Mouse (Mus musculus): ENCODE measurements around the gene Samd4b. TPM values are rescaled to one million over a fixed set of nuclear protein-coding genes. Genes with fewer than 3 reads are reported as not detected.
A peak's percentile ranks its signal among the peaks of the same experiment; 100 is the strongest.

Gene Samd4b
- polyA plus RNA-seq, 1 experiment from 2014 or later = 40.7 TPM

DNA sequence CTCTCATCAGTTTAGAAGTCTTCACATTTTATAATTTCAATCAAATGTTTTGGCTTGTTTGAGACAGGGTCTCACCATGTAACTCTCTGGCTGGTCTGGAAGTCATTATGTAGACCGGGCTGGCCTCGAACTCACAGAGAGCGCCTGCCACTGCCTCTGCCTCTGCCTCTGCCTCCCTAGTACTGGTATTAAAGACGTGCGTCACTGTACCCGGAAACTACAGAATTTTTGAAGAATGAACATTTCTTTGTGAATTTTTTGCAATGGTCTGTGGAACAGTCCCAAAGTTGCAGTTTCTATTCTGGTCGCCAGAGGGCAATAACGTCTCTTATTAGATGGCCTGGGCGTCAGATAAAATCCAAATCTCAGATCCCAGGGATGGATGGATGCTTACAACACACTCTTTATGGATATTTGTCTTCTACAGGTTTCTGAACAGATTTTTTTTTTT lies 224.8 kb downstream of the Samd4b start:
- ATAC-seq (replicated peaks; ENCODE audit: low FRiP score) (peak; percentile 4; the same call in 1 of the 2 replicates), DNase-seq (ENCODE audit: low spot score) (peak; percentile 85)
- H3K9ac ChIP-seq (ENCODE audit: low read length) = peak overlapping the region; percentile 91; the same call in 1 of the 2 replicates
- WGBS = 1% methylated on average over 9 of the region's 9 CpGs
- H3K27ac ChIP-seq (ENCODE audit: low read depth, low read length) = peak overlapping the region; percentile 87; the same call in 1 of the 2 replicates
- peak overlapping the region; percentile 86 for H3K4me3 ChIP-seq (ENCODE audit: low read depth, low read length)
- 0 out of 2 replicates have a peak, but pooled peaks cover 1% of the 10 kb centered on the region for H3K27me3 ChIP-seq (ENCODE audit: control insufficient read depth, insufficient read depth, low read length)
- H3K9me3 ChIP-seq (ENCODE audit: control insufficient read depth, low read length) = no peaks in the 10 kb centered on the region
- peak overlapping the region; percentile 85 for H3K4me2 ChIP-seq (ENCODE audit: low read depth, low read length, severe bottlenecking)
- H3K36me3 ChIP-seq (ENCODE audit: control insufficient read depth, insufficient read depth, low read length) = no peaks in the 10 kb centered on the region; the same call in 1 of the 2 replicates
- peaks cover 23% of the 10 kb centered on the region for H3K4me1 ChIP-seq (replicated peaks; ENCODE audit: control insufficient read depth, insufficient read depth, low read length)

DNA sequence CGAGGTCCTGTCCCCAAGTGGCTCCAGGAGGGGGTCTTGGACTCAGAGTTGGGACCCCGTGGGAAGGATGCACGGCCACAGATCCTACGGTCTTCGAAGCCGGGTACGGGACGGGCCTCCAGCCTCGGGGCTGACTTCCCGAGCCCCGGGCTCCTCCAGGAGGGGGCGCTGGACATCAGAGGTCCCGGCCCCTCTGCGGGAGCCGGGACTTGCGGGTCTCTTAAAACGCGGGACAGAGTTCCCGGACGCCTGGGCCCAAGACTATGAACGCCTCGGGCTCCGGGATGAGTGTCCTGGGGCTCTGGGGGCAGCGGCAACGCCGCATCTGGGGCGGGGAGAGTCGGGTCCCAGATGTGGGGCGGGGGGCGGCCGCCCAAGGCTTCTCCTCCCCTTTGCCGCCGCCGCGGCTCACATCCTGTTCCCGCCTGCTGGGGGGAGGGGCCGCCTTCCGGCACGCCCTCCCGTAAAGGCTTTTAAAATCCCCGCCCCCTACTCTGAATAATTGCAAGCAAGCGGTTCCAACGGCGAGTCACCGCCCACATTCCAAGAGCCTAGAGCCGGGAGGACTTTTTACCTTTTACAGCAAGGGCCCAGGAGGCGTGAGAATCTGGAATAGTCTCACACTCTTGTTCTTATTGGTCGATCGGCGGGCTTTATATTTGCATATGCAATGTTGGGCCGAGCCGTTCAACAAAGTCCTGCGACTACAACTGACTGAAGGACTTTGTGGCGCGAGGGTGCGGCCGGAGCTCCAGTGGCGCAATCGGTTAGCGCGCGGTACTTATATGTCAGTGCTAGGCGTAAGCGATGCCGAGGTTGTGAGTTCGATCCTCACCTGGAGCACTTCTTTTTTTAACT lies 225.5 kb downstream of the Samd4b start, which contains the start of gene Plekhg2:
Gene Plekhg2, minus strand, starts transcription at position 349 of the 858 bp plus-strand sequence.
- H3K27ac ChIP-seq (ENCODE audit: low read depth, low read length) = peak within 1 kb of the TSS; percentile 87
- peaks cover 20% of the 10 kb centered on the region for H3K4me1 ChIP-seq (replicated peaks; ENCODE audit: control insufficient read depth, insufficient read depth, low read length)
- ATAC-seq (replicated peaks; ENCODE audit: low FRiP score) = peak; percentile 87
- peak within 1 kb of the TSS; percentile 85 for H3K4me2 ChIP-seq (ENCODE audit: low read depth, low read length, severe bottlenecking)
- under 1% methylated on average over 65 of the region's 66 CpGs for WGBS
- H3K36me3 ChIP-seq (ENCODE audit: control insufficient read depth, insufficient read depth, low read length) = no peaks in the 10 kb centered on the region; the same call in 1 of the 2 replicates
- H3K27me3 ChIP-seq (ENCODE audit: control insufficient read depth, insufficient read depth, low read length) = no peaks in the 10 kb centered on the region
- H3K4me3 ChIP-seq (ENCODE audit: low read depth, low read length) = peak within 1 kb of the TSS; percentile 86
- no peaks in the 10 kb centered on the region for H3K9me3 ChIP-seq (ENCODE audit: control insufficient read depth, low read length)
- peak; percentile 97 for DNase-seq (ENCODE audit: low spot score)
- peak within 1 kb of the TSS; percentile 91 for H3K9ac ChIP-seq (ENCODE audit: low read length)

GRCm38 (mm10) chr7:28371514-28371989 lies 226.4 kb downstream of the Samd4b start:
- H3K4me3 ChIP-seq (ENCODE audit: low read depth, low read length) = peak overlapping the region; percentile 86
- H3K9me3 ChIP-seq (ENCODE audit: control insufficient read depth, low read length) = no peaks in the 10 kb centered on the region
- H3K36me3 ChIP-seq (ENCODE audit: control insufficient read depth, insufficient read depth, low read length) = peaks cover 5% of the 10 kb centered on the region; the same call in 1 of the 2 replicates
- no peaks in the 10 kb centered on the region for H3K27me3 ChIP-seq (ENCODE audit: control insufficient read depth, insufficient read depth, low read length)
- peak overlapping the region; percentile 87 for H3K27ac ChIP-seq (ENCODE audit: low read depth, low read length)
- H3K9ac ChIP-seq (ENCODE audit: low read length) = peak overlapping the region; percentile 91
- under 1% methylated on average over 39 of the region's 43 CpGs for WGBS
- peak; percentile 87 for DNase-seq (ENCODE audit: low spot score)
- H3K4me1 ChIP-seq (replicated peaks; ENCODE audit: control insufficient read depth, insufficient read depth, low read length) = peaks cover 19% of the 10 kb centered on the region
- peak; percentile 8; the same call in 1 of the 2 replicates for ATAC-seq (replicated peaks; ENCODE audit: low FRiP score)
- H3K4me2 ChIP-seq (ENCODE audit: low read depth, low read length, severe bottlenecking) = peak overlapping the region; percentile 85

- Histone ChIP-seq H3K27ac (ENCODE audit: low read depth, low read length) (peak overlapping the region; percentile 87), H3K4me2 (ENCODE audit: low read depth, low read length, severe bottlenecking) (peak overlapping the region; percentile 85), H3K27me3 (ENCODE audit: control insufficient read depth, insufficient read depth, low read length) (no peaks in the 10 kb centered on the region), H3K4me3 (ENCODE audit: low read depth, low read length) (peak overlapping the region; percentile 86), H3K36me3 (ENCODE audit: control insufficient read depth, insufficient read depth, low read length) (peaks cover 5% of the 10 kb centered on the region; the same call in 1 of the 2 replicates), H3K4me1 (replicated peaks; ENCODE audit: control insufficient read depth, insufficient read depth, low read length) (peaks cover 14% of the 10 kb centered on the region), H3K9me3 (ENCODE audit: control insufficient read depth, low read length) (no peaks in the 10 kb centered on the region), H3K9ac (ENCODE audit: low read length) (peak overlapping the region; percentile 91)
- WGBS = 12% methylated on average over 11 of the region's 11 CpGs
- ATAC-seq (replicated peaks; ENCODE audit: low FRiP score) (no peak), DNase-seq (ENCODE audit: low spot score) (no peak)
Measured at GRCm38 (mm10) chr7:28370977-28371513, 226.9 kb downstream of the Samd4b start.

- peak overlapping the region; percentile 85; the same call in 1 of the 2 replicates for H3K4me2 ChIP-seq (ENCODE audit: low read depth, low read length, severe bottlenecking)
- H3K4me1 ChIP-seq (replicated peaks; ENCODE audit: control insufficient read depth, insufficient read depth, low read length) = peaks cover 10% of the 10 kb centered on the region
- H3K9ac ChIP-seq (ENCODE audit: low read length) = no peak overlapping the region; the same call in 1 of the 2 replicates
- H3K4me3 ChIP-seq (ENCODE audit: low read depth, low read length) = peak overlapping the region; percentile 86; the same call in 1 of the 2 replicates
- WGBS = 94% methylated on average over 14 of the region's 14 CpGs
- no peak overlapping the region for H3K27ac ChIP-seq (ENCODE audit: low read depth, low read length)
- H3K27me3 ChIP-seq (ENCODE audit: control insufficient read depth, insufficient read depth, low read length) = no peaks in the 10 kb centered on the region
- H3K9me3 ChIP-seq (ENCODE audit: control insufficient read depth, low read length) = no peaks in the 10 kb centered on the region
- peaks cover 5% of the 10 kb centered on the region; the same call in 1 of the 2 replicates for H3K36me3 ChIP-seq (ENCODE audit: control insufficient read depth, insufficient read depth, low read length)
- no peak for DNase-seq (ENCODE audit: low spot score)
- ATAC-seq (replicated peaks; ENCODE audit: low FRiP score) = no peak
Measured at GRCm38 (mm10) chr7:28370051-28370450, 227.9 kb downstream of the Samd4b start.

- Histone ChIP-seq H3K36me3 (ENCODE audit: control insufficient read depth, insufficient read depth, low read length) (peaks cover 15% of the 10 kb centered on the region; the same call in 1 of the 2 replicates), H3K4me2 (ENCODE audit: low read depth, low read length, severe bottlenecking) (no peak overlapping the region)
Measured at GRCm38 (mm10) chr7:28368276-28368920, 229.5 kb downstream of the Samd4b start.

GRCm38 (mm10) chr7:28367663-28368275 lies 230.2 kb downstream of the Samd4b start:
- 91% methylated on average over 16 of the region's 16 CpGs for WGBS
- no peak overlapping the region for H3K27ac ChIP-seq (ENCODE audit: low read depth, low read length)
- no peak overlapping the region for H3K4me2 ChIP-seq (ENCODE audit: low read depth, low read length, severe bottlenecking)
- ATAC-seq (replicated peaks; ENCODE audit: low FRiP score) (no peak), DNase-seq (ENCODE audit: low spot score) (no peak)
- no peak overlapping the region for H3K4me3 ChIP-seq (ENCODE audit: low read depth, low read length)
- peaks cover 15% of the 10 kb centered on the region; the same call in 1 of the 2 replicates for H3K36me3 ChIP-seq (ENCODE audit: control insufficient read depth, insufficient read depth, low read length)
- H3K9me3 ChIP-seq (ENCODE audit: control insufficient read depth, low read length) = no peaks in the 10 kb centered on the region
- no peaks in the 10 kb centered on the region for H3K27me3 ChIP-seq (ENCODE audit: control insufficient read depth, insufficient read depth, low read length)
- no peak overlapping the region for H3K9ac ChIP-seq (ENCODE audit: low read length)
- H3K4me1 ChIP-seq (replicated peaks; ENCODE audit: control insufficient read depth, insufficient read depth, low read length) = peaks cover 9% of the 10 kb centered on the region; the same call in 1 of the 2 replicates

More at GRCm38 (mm10) chr7:28368276-28368920, 229.5 kb downstream of the Samd4b start:
- 87% methylated on average over 16 of the region's 16 CpGs for WGBS
- Histone ChIP-seq H3K4me3 (ENCODE audit: low read depth, low read length) (no peak overlapping the region), H3K9me3 (ENCODE audit: control insufficient read depth, low read length) (no peaks in the 10 kb centered on the region), H3K4me1 (replicated peaks; ENCODE audit: control insufficient read depth, insufficient read depth, low read length) (peaks cover 9% of the 10 kb centered on the region; the same call in 1 of the 2 replicates), H3K9ac (ENCODE audit: low read length) (no peak overlapping the region), H3K27ac (ENCODE audit: low read depth, low read length) (no peak overlapping the region), H3K27me3 (ENCODE audit: control insufficient read depth, insufficient read depth, low read length) (no peaks in the 10 kb centered on the region)
- no peak for ATAC-seq (replicated peaks; ENCODE audit: low FRiP score)
- no peak for DNase-seq (ENCODE audit: low spot score)

Data from forebrain, embryonic 11.5 days (tissue).